Comparison of ENCODE assay signal across 9 mouse cellular contexts in the genomic region with DNA sequence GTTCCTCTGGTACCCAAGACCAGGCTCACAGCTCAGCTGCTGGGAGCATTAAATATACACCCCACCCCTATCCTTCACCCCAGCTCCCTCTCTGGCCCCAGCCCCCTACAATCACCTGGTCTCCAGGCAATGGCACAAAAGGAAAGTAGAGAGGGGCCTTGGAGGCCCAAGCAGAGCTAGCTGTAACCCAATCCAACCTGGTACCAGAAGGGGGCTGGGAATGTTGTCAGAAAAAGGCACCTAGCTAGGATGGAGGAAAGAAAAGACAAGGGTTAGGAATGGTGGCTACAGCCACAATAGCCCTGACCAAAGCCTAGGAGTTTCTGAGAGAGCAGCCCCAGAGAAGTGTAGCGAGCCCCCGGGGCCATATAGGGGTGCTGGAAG. TPM values are rescaled to one million over a fixed set of nuclear protein-coding genes. Genes with fewer than 3 reads are reported as not detected.
A peak's percentile ranks its signal among the peaks of the same experiment; 100 is the strongest.
DNase-seq lines count a peak whose midpoint lies in the region; ATAC-seq and TF ChIP-seq lines count a peak whose summit lies in the region.
"Had no signal": no experiment of that assay in that cellular context is flagged by ENCODE, and none has a peak within 500 bp of the region (broad histone marks: within the 10 kb centered on the region; RNA-seq: fewer than 3 reads in every experiment).

No protein-coding gene starts in this region.

- H3K4me1 ChIP-seq in kidney, adult 2 months (ENCODE audit: control insufficient read depth, insufficient read depth, low read length), result peaks cover 21% of the 10 kb centered on the region
- peaks cover 41% of the 10 kb centered on the region for H3K4me1 ChIP-seq in embryonic facial prominence, embryonic 12.5 days
- H3K4me1 ChIP-seq in hindbrain, embryonic 15.5 days (replicated peaks), result peaks cover 43% of the 10 kb centered on the region
- peaks cover 30% of the 10 kb centered on the region for H3K4me1 ChIP-seq in midbrain, embryonic 16.5 days (ENCODE audit: control insufficient read depth, insufficient read depth, low read length)

- no peak for TF ChIP-seq POLR2A in kidney, adult 2 months (IDR thresholded peaks at IDR 0.05; ENCODE audit: low read depth, low read length)

- peak overlapping the region; percentile 78 for H3K4me2 ChIP-seq in embryonic facial prominence, embryonic 12.5 days (replicated peaks)
- peak overlapping the region; percentile 88 for H3K4me2 ChIP-seq in hindbrain, embryonic 15.5 days
- H3K4me2 ChIP-seq in midbrain, embryonic 16.5 days (ENCODE audit: low read length), result peak overlapping the region; percentile 8; the same call in 1 of the 2 replicates

- WGBS in kidney, adult 2 months, result 38% methylated on average over 2 of the region's 2 CpGs
- 61% methylated on average over 2 of the region's 2 CpGs for WGBS in embryonic facial prominence, embryonic 12.5 days
- 43% methylated on average over 2 of the region's 2 CpGs for WGBS in hindbrain, embryonic 15.5 days
- WGBS in midbrain, embryonic 16.5 days, result 54% methylated on average over 2 of the region's 2 CpGs

- TF ChIP-seq CTCF in kidney, adult 2 months (conservative IDR thresholded peaks at IDR 0.05; ENCODE audit: insufficient read depth, insufficient read length, low read depth, low read length), result no peak

- peak overlapping the region; percentile 40; the same call in 1 of the 2 replicates for H3K9ac ChIP-seq in embryonic facial prominence, embryonic 12.5 days
- H3K9ac ChIP-seq in hindbrain, embryonic 15.5 days, result peak overlapping the region; percentile 24; the same call in 1 of the 2 replicates
- peak overlapping the region; percentile 8; the same call in 1 of the 2 replicates for H3K9ac ChIP-seq in midbrain, embryonic 16.5 days (ENCODE audit: low read depth, low read length)

- no peak for DNase-seq in kidney, adult 2 months
- DNase-seq in kidney, adult 11 months, result no peak
- no peak for DNase-seq in urinary bladder, postnatal 36 days (ENCODE audit: low spot score in 2 of 2)
- DNase-seq in left cerebral cortex, postnatal 25 days (ENCODE audit: low spot score in 2 of 2), result no peak

- H3K36me3 ChIP-seq in kidney, adult 2 months (ENCODE audit: control insufficient read depth, insufficient read depth, low read length), result no peaks in the 10 kb centered on the region
- H3K36me3 ChIP-seq in embryonic facial prominence, embryonic 12.5 days, result no peaks in the 10 kb centered on the region
- H3K36me3 ChIP-seq in hindbrain, embryonic 15.5 days, result no peaks in the 10 kb centered on the region
- peaks cover 4% of the 10 kb centered on the region; the same call in 1 of the 2 replicates for H3K36me3 ChIP-seq in midbrain, embryonic 16.5 days (ENCODE audit: control insufficient read depth, insufficient read depth, low read length)

- ATAC-seq in embryonic facial prominence, embryonic 12.5 days (ENCODE audit: insufficient number of reproducible peaks, insufficient read depth, low FRiP score, low TSS enrichment), result no peak
- ATAC-seq in hindbrain, embryonic 15.5 days (ENCODE audit: low FRiP score, low read depth), result no peak
- no peak for ATAC-seq in midbrain, embryonic 16.5 days
- no peak for ATAC-seq in CD4-positive, CD25-positive, alpha-beta regulatory T cell, adult 4 months

- intact Hi-C loops in left cerebral cortex, postnatal 25 days (cut with DNase I), result loop anchor here (2.0 to 5.0 kb wide), 3 partner anchors 14 to 97 kb away; partner anchors contain the start of genes Emg1, Lpcat3 and Phb2

- H3K4me3 ChIP-seq in kidney, adult 2 months (ENCODE audit: insufficient read depth, low read depth, low read length), result no peak overlapping the region
- 0 out of 2 replicates have a peak overlapping the region, but pooled peaks have one; percentile 4 for H3K4me3 ChIP-seq in embryonic facial prominence, embryonic 12.5 days
- no peak overlapping the region for H3K4me3 ChIP-seq in hindbrain, embryonic 15.5 days
- no peak overlapping the region for H3K4me3 ChIP-seq in midbrain, embryonic 16.5 days (ENCODE audit: low read depth, low read length)

- no peaks in the 10 kb centered on the region for H3K9me3 ChIP-seq in embryonic facial prominence, embryonic 12.5 days
- no peaks in the 10 kb centered on the region for H3K9me3 ChIP-seq in hindbrain, embryonic 15.5 days
- no peaks in the 10 kb centered on the region for H3K9me3 ChIP-seq in midbrain, embryonic 16.5 days (replicated peaks; ENCODE audit: control insufficient read depth, low read length, poor library complexity, severe bottlenecking)

- H3K27ac ChIP-seq in kidney, adult 2 months (ENCODE audit: insufficient read depth, low read depth, low read length), result peak overlapping the region; percentile 54
- H3K27ac ChIP-seq in embryonic facial prominence, embryonic 12.5 days, result peak overlapping the region; percentile 99
- H3K27ac ChIP-seq in hindbrain, embryonic 15.5 days (replicated peaks), result peak overlapping the region; percentile 98
- H3K27ac ChIP-seq in midbrain, embryonic 16.5 days (ENCODE audit: low read length), result peak overlapping the region; percentile 95

- H3K27me3 ChIP-seq in kidney, adult 2 months (replicated peaks; ENCODE audit: control insufficient read depth, insufficient read depth, low read length), result no peaks in the 10 kb centered on the region
- no peaks in the 10 kb centered on the region for H3K27me3 ChIP-seq in embryonic facial prominence, embryonic 12.5 days
- H3K27me3 ChIP-seq in hindbrain, embryonic 15.5 days, result no peaks in the 10 kb centered on the region
- no peaks in the 10 kb centered on the region for H3K27me3 ChIP-seq in midbrain, embryonic 16.5 days (ENCODE audit: control insufficient read depth, insufficient read depth, low read depth, low read length)
- H3K27me3 ChIP-seq: Patski had no signal

RNA-seq across cellular contexts. Expression of gene Atn1, which starts 2.5 kb away (rescaled TPM):
- polyA plus RNA-seq in kidney, adult 2 months (2012; rRNA removed), result 49.1 and 65.4 TPM in 2 replicates
- polyA plus RNA-seq in embryonic facial prominence, embryonic 12.5 days (2016; fragmentation: Nextera tagmentation; extraction: Ambion mirVana), result 20.1 and 20.5 TPM in 2 replicates
- polyA plus RNA-seq in hindbrain, embryonic 15.5 days (2015; fragmentation: Nextera tagmentation; extraction: Ambion mirVana), result 26.8 and 30.4 TPM in 2 replicates
- 28.9 and 29.3 TPM in 2 replicates for polyA plus RNA-seq in midbrain, embryonic 16.5 days (2015; fragmentation: Nextera tagmentation; extraction: Ambion mirVana)
- polyA plus RNA-seq in CD4-positive, CD25-positive, alpha-beta regulatory T cell, adult 4 months (2017; shearing (Covaris generic)), result 1 to 10 TPM; 4.4 to 4.8 TPM
- 100 to 1,000 TPM; 154 to 162 TPM for total RNA-seq in left cerebral cortex, postnatal 25 days (2021)

RNA-seq across cellular contexts. Expression of gene Gm45234, which starts 3.0 kb away (rescaled TPM):
- polyA plus RNA-seq in kidney, adult 2 months (2012; rRNA removed), result not detected in 2 replicates
- polyA plus RNA-seq in embryonic facial prominence, embryonic 12.5 days (2016; fragmentation: Nextera tagmentation; extraction: Ambion mirVana), result not detected in 2 replicates
- not detected in 2 replicates for polyA plus RNA-seq in hindbrain, embryonic 15.5 days (2015; fragmentation: Nextera tagmentation; extraction: Ambion mirVana)
- not detected in 2 replicates for polyA plus RNA-seq in midbrain, embryonic 16.5 days (2015; fragmentation: Nextera tagmentation; extraction: Ambion mirVana)
- under 1 TPM in 1 of 2 experiments, not detected in 1; 0.36 TPM for polyA plus RNA-seq in CD4-positive, CD25-positive, alpha-beta regulatory T cell, adult 4 months (2017; shearing (Covaris generic))
- not detected for total RNA-seq in left cerebral cortex, postnatal 25 days (2021)

RNA-seq across cellular contexts. Expression of gene Eno2, which starts 10.6 kb away (rescaled TPM):
- 2.6 and 3.2 TPM in 2 replicates for polyA plus RNA-seq in kidney, adult 2 months (2012; rRNA removed)
- 9.7 and 10.2 TPM in 2 replicates for polyA plus RNA-seq in embryonic facial prominence, embryonic 12.5 days (2016; fragmentation: Nextera tagmentation; extraction: Ambion mirVana)
- 141 and 144 TPM in 2 replicates for polyA plus RNA-seq in hindbrain, embryonic 15.5 days (2015; fragmentation: Nextera tagmentation; extraction: Ambion mirVana)
- 94.4 and 138 TPM in 2 replicates for polyA plus RNA-seq in midbrain, embryonic 16.5 days (2015; fragmentation: Nextera tagmentation; extraction: Ambion mirVana)
- 1 to 10 TPM; 3.0 to 9.9 TPM for polyA plus RNA-seq in CD4-positive, CD25-positive, alpha-beta regulatory T cell, adult 4 months (2017; shearing (Covaris generic))
- 1,000 to 10,000 TPM in 1 of 2 experiments, 100 to 1,000 TPM in 1; 999 to 1,002 TPM for total RNA-seq in left cerebral cortex, postnatal 25 days (2021)

RNA-seq across cellular contexts. Expression of gene Grcc10, which starts 17.7 kb away (rescaled TPM):
- 387 and 474 TPM in 2 replicates for polyA plus RNA-seq in kidney, adult 2 months (2012; rRNA removed)
- polyA plus RNA-seq in embryonic facial prominence, embryonic 12.5 days (2016; fragmentation: Nextera tagmentation; extraction: Ambion mirVana), result 498 and 530 TPM in 2 replicates
- polyA plus RNA-seq in hindbrain, embryonic 15.5 days (2015; fragmentation: Nextera tagmentation; extraction: Ambion mirVana), result 626 and 628 TPM in 2 replicates
- 665 and 679 TPM in 2 replicates for polyA plus RNA-seq in midbrain, embryonic 16.5 days (2015; fragmentation: Nextera tagmentation; extraction: Ambion mirVana)
- 100 to 1,000 TPM; 509 to 554 TPM for polyA plus RNA-seq in CD4-positive, CD25-positive, alpha-beta regulatory T cell, adult 4 months (2017; shearing (Covaris generic))
- total RNA-seq in left cerebral cortex, postnatal 25 days (2021), result 100 to 1,000 TPM; 315 to 349 TPM

RNA-seq across cellular contexts. Expression of gene Ptpn6, which starts 20.3 kb away (rescaled TPM):
- polyA plus RNA-seq in kidney, adult 2 months (2012; rRNA removed), result 21.5 and 31.7 TPM in 2 replicates
- 6.7 TPM in 2 replicates for polyA plus RNA-seq in embryonic facial prominence, embryonic 12.5 days (2016; fragmentation: Nextera tagmentation; extraction: Ambion mirVana)
- polyA plus RNA-seq in hindbrain, embryonic 15.5 days (2015; fragmentation: Nextera tagmentation; extraction: Ambion mirVana), result 3.7 and 6.6 TPM in 2 replicates
- polyA plus RNA-seq in midbrain, embryonic 16.5 days (2015; fragmentation: Nextera tagmentation; extraction: Ambion mirVana), result 2.4 and 4.0 TPM in 2 replicates
- polyA plus RNA-seq in CD4-positive, CD25-positive, alpha-beta regulatory T cell, adult 4 months (2017; shearing (Covaris generic)), result 100 to 1,000 TPM; 187 to 310 TPM
- total RNA-seq in left cerebral cortex, postnatal 25 days (2021), result 1 to 10 TPM; 3.1 to 4.5 TPM

Comparison
In these comparisons a context has a peak if more than half of its experiments do, and no peak if none do; other contexts are left out.
1. H3K4me2 ChIP-seq: peak in every context shown above with its lines; median percentile 88 in hindbrain, embryonic 15.5 days; 78 in embryonic facial prominence, embryonic 12.5 days; 8 in midbrain, embryonic 16.5 days.